Mouse (Mus musculus) lung, embryonic 15.5 days (tissue): ENCODE measurements at regions not wholly inside any gene's neighbourhood (a gene's known extent, or its start where the extent isn't known, plus 50 kb on each side); places are given as distances from the start of the nearest gene placed in this dataset.

ENCODE experiments used
- ATAC-seq: fragments of 200-750 bp; cut with Nextera tagmentation; 2 replicates; pipeline ENCODE4 v1.8.0; 2017; ENCODE audit warnings: moderate number of reproducible peaks, borderline replicate concordance; ENCODE audit not compliant: low FRiP score, low TSS enrichment; ENCODE audit errors: extremely low read depth
- H3K27ac ChIP-seq: fragments of 300-500 bp; sonication (generic); 2 replicates; pipeline ENCODE4 v1.5.1; 2015; ENCODE audit warnings: moderate library complexity, mild to moderate bottlenecking, inconsistent platforms
- H3K27me3 ChIP-seq: fragments of 300-500 bp; sonication (generic); 2 replicates; pipeline ENCODE4 v1.6.1; 2015; ENCODE audit warnings: inconsistent platforms
- H3K36me3 ChIP-seq: fragments of 300-500 bp; sonication (generic); 2 replicates; pipeline ENCODE4 v1.6.1; 2015; ENCODE audit warnings: inconsistent platforms
- H3K4me1 ChIP-seq: fragments of 300-500 bp; sonication (generic); 2 replicates; pipeline ENCODE4 v1.6.1; 2015; ENCODE audit warnings: inconsistent platforms
- H3K4me2 ChIP-seq: fragments of 300-500 bp; sonication (generic); 2 replicates; pipeline ENCODE4 v1.6.1; 2015; ENCODE audit warnings: inconsistent platforms, mild to moderate bottlenecking, moderate library complexity
- H3K4me3 ChIP-seq: fragments of 300-500 bp; sonication (generic); 2 replicates; pipeline ENCODE4 v1.5.1; 2015; ENCODE audit warnings: mild to moderate bottlenecking, inconsistent platforms
- H3K9ac ChIP-seq: fragments of 300-500 bp; sonication (generic); 2 replicates; pipeline ENCODE4 v1.6.1; 2015; ENCODE audit warnings: inconsistent platforms
- H3K9me3 ChIP-seq: fragments of 300-500 bp; sonication (generic); 2 replicates; pipeline ENCODE4 v1.6.1; 2016; ENCODE audit warnings: inconsistent platforms
- WGBS: fragments of 180-500 bp; shearing (Covaris S2); methylation state at CpG from one replicate; pipeline ENCODE4 v1.1.7; 2015; 5-methylcytosine and 5-hydroxymethylcytosine counted together

- WGBS: 81% methylated on average over 5 of the region's 5 CpGs
- 0 out of 2 replicates have a peak, but pooled peaks cover 3% of the 10 kb centered on the region for H3K4me1 ChIP-seq
- no peak overlapping the region for H3K9ac ChIP-seq
- no peak overlapping the region for H3K27ac ChIP-seq
- no peaks in the 10 kb centered on the region for H3K9me3 ChIP-seq
- no peak overlapping the region for H3K4me3 ChIP-seq
- H3K27me3 ChIP-seq: no peaks in the 10 kb centered on the region
- no peak overlapping the region for H3K4me2 ChIP-seq
- H3K36me3 ChIP-seq: no peaks in the 10 kb centered on the region
- no peak for ATAC-seq
These were observed 136.4 kb downstream of the Tmem17 start for GRCm38 (mm10) chr11:22648275-22648674.

GRCm38 (mm10) chr11:22650771-22651170, 138.9 kb downstream of the Tmem17 start:
- Histone ChIP-seq H3K9me3 (no peaks in the 10 kb centered on the region), H3K27ac (no peak overlapping the region), H3K4me1 (no peaks in the 10 kb centered on the region), H3K36me3 (no peaks in the 10 kb centered on the region), H3K27me3 (no peaks in the 10 kb centered on the region), H3K4me3 (no peak overlapping the region), H3K9ac (no peak overlapping the region), H3K4me2 (no peak overlapping the region)
- 86% methylated on average over 10 of the region's 10 CpGs for WGBS
- no peak for ATAC-seq

- Histone ChIP-seq H3K36me3 (no peaks in the 10 kb centered on the region), H3K9ac (no peak overlapping the region), H3K9me3 (no peaks in the 10 kb centered on the region), H3K4me3 (no peak overlapping the region), H3K27me3 (no peaks in the 10 kb centered on the region), H3K27ac (no peak overlapping the region), H3K4me2 (no peak overlapping the region), H3K4me1 (no peaks in the 10 kb centered on the region)
- WGBS: 42% methylated on average over 1 of the region's 1 CpGs
- no peak for ATAC-seq
These were observed 139.4 kb downstream of the Tmem17 start for GRCm38 (mm10) chr11:22651313-22651712.

- Histone ChIP-seq H3K36me3 (no peaks in the 10 kb centered on the region), H3K27ac (no peak overlapping the region), H3K4me3 (no peak overlapping the region), H3K9ac (no peak overlapping the region), H3K9me3 (no peaks in the 10 kb centered on the region), H3K4me2 (no peak overlapping the region), H3K4me1 (0 out of 2 replicates have a peak, but pooled peaks cover 2% of the 10 kb centered on the region), H3K27me3 (no peaks in the 10 kb centered on the region)
- no peak for ATAC-seq
- 79% methylated on average over 4 of the region's 4 CpGs for WGBS
These were observed 140.0 kb downstream of the Tmem17 start for GRCm38 (mm10) chr11:22651911-22652310.

GRCm38 (mm10) chr11:22652931-22653330, 141.0 kb downstream of the Tmem17 start:
- H3K27me3 ChIP-seq: no peaks in the 10 kb centered on the region
- H3K9ac ChIP-seq: no peak overlapping the region
- ATAC-seq: no peak

GRCm38 (mm10) chr11:22653366-22653765, 141.5 kb downstream of the Tmem17 start:
- 69% methylated on average over 5 of the region's 5 CpGs for WGBS
- Histone ChIP-seq H3K36me3 (no peaks in the 10 kb centered on the region), H3K9ac (no peak overlapping the region), H3K4me2 (no peak overlapping the region), H3K9me3 (no peaks in the 10 kb centered on the region), H3K27me3 (no peaks in the 10 kb centered on the region), H3K4me1 (0 out of 2 replicates have a peak, but pooled peaks cover 5% of the 10 kb centered on the region), H3K4me3 (no peak overlapping the region), H3K27ac (no peak overlapping the region)
- ATAC-seq: no peak

More at GRCm38 (mm10) chr11:22652931-22653330, 141.0 kb downstream of the Tmem17 start:
- H3K4me1 ChIP-seq: 0 out of 2 replicates have a peak, but pooled peaks cover 5% of the 10 kb centered on the region
- WGBS: 47% methylated on average over 3 of the region's 3 CpGs
- no peak overlapping the region for H3K4me3 ChIP-seq
- no peak overlapping the region for H3K27ac ChIP-seq
- no peak overlapping the region for H3K4me2 ChIP-seq
- no peaks in the 10 kb centered on the region for H3K36me3 ChIP-seq
- H3K9me3 ChIP-seq: no peaks in the 10 kb centered on the region

- H3K4me3 ChIP-seq: no peak overlapping the region
- 14% methylated on average over 1 of the region's 1 CpGs for WGBS
- H3K4me2 ChIP-seq: no peak overlapping the region
- no peaks in the 10 kb centered on the region for H3K9me3 ChIP-seq
- H3K9ac ChIP-seq: no peak overlapping the region
- no peak for ATAC-seq
- H3K27ac ChIP-seq: no peak overlapping the region
- no peaks in the 10 kb centered on the region for H3K36me3 ChIP-seq
- no peaks in the 10 kb centered on the region for H3K27me3 ChIP-seq
- H3K4me1 ChIP-seq: 0 out of 2 replicates have a peak, but pooled peaks cover 11% of the 10 kb centered on the region
These were observed 145.7 kb downstream of the Tmem17 start for GRCm38 (mm10) chr11:22657635-22658034.

GRCm38 (mm10) chr11:22661072-22661471, 149.2 kb downstream of the Tmem17 start:
- H3K27ac ChIP-seq: no peak overlapping the region
- no peaks in the 10 kb centered on the region for H3K9me3 ChIP-seq
- H3K36me3 ChIP-seq: no peaks in the 10 kb centered on the region
- no peaks in the 10 kb centered on the region for H3K27me3 ChIP-seq
- H3K4me1 ChIP-seq: 0 out of 2 replicates have a peak, but pooled peaks cover 11% of the 10 kb centered on the region
- H3K9ac ChIP-seq: no peak overlapping the region
- ATAC-seq: no peak
- WGBS: 40% methylated on average over 5 of the region's 5 CpGs
- H3K4me3 ChIP-seq: no peak overlapping the region
- H3K4me2 ChIP-seq: no peak overlapping the region

- Histone ChIP-seq H3K4me2 (no peak overlapping the region), H3K27me3 (no peaks in the 10 kb centered on the region), H3K4me3 (no peak overlapping the region), H3K27ac (no peak overlapping the region), H3K9me3 (no peaks in the 10 kb centered on the region), H3K9ac (no peak overlapping the region), H3K36me3 (no peaks in the 10 kb centered on the region), H3K4me1 (0 out of 2 replicates have a peak, but pooled peaks cover 8% of the 10 kb centered on the region)
- 33% methylated on average over 11 of the region's 12 CpGs for WGBS
- peak; percentile 59 for ATAC-seq
These were observed 150.0 kb downstream of the Tmem17 start for GRCm38 (mm10) chr11:22661713-22662551.

- Histone ChIP-seq H3K9ac (no peak overlapping the region), H3K27ac (no peak overlapping the region), H3K9me3 (no peaks in the 10 kb centered on the region), H3K4me1 (0 out of 2 replicates have a peak, but pooled peaks cover 6% of the 10 kb centered on the region), H3K4me3 (no peak overlapping the region), H3K27me3 (no peaks in the 10 kb centered on the region), H3K4me2 (no peak overlapping the region), H3K36me3 (no peaks in the 10 kb centered on the region)
- ATAC-seq: no peak
- WGBS: 15% methylated on average over 4 of the region's 4 CpGs
These were observed 154.1 kb downstream of the Tmem17 start for GRCm38 (mm10) chr11:22665978-22666377.

GRCm38 (mm10) chr11:22666378-22666777, 154.5 kb downstream of the Tmem17 start:
- Histone ChIP-seq H3K27ac (no peak overlapping the region), H3K4me3 (no peak overlapping the region), H3K4me1 (0 out of 2 replicates have a peak, but pooled peaks cover 6% of the 10 kb centered on the region), H3K9me3 (no peaks in the 10 kb centered on the region), H3K9ac (no peak overlapping the region), H3K4me2 (no peak overlapping the region), H3K36me3 (no peaks in the 10 kb centered on the region), H3K27me3 (no peaks in the 10 kb centered on the region)
- ATAC-seq: no peak
- WGBS: 72% methylated on average over 5 of the region's 5 CpGs

- H3K4me2 ChIP-seq: no peak overlapping the region
- no peaks in the 10 kb centered on the region for H3K27me3 ChIP-seq
- no peaks in the 10 kb centered on the region for H3K9me3 ChIP-seq
- no peak overlapping the region for H3K4me3 ChIP-seq
- no peak overlapping the region for H3K27ac ChIP-seq
- H3K36me3 ChIP-seq: no peaks in the 10 kb centered on the region
- no peak overlapping the region for H3K9ac ChIP-seq
- 28% methylated on average over 2 of the region's 2 CpGs for WGBS
- ATAC-seq: no peak
- H3K4me1 ChIP-seq: no peaks in the 10 kb centered on the region
These were observed 156.3 kb downstream of the Tmem17 start for GRCm38 (mm10) chr11:22668220-22668619.
